In the genomic region with DNA sequence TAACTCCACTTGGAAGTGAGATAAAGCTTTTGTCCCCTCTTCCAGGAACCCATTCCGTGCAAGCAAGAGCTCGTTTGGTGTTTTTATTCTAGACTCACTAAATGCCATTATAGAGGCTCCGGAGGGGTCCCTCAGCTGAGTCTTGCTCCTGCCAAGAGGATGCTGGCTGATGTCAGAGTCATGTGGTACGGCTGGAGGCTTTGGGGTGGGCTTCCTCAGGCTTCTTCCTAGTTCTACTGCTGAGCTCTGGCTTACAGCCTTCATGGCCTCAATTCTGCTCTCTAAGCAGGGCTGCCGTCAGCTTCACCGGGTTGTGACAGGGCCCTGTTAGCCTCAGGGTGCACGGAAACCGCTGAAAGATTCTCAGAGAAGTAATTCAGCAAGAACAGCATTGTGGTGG, we compare ENCODE assay signal across 14 mouse cellular contexts.
A peak's percentile ranks its signal among the peaks of the same experiment; 100 is the strongest.
DNase-seq lines count a peak whose midpoint lies in the region; ATAC-seq lines count a peak whose summit lies in the region.
"Had no signal": no experiment of that assay in that cellular context is flagged by ENCODE, and none has a peak within 500 bp of the region (broad histone marks: within the 10 kb centered on the region; RNA-seq: fewer than 3 reads in every experiment).

No protein-coding gene starts in this region.

- no peak for ATAC-seq in heart, embryonic 11.5 days (replicated peaks; ENCODE audit: insufficient number of reproducible peaks, low FRiP score, low TSS enrichment)
- peak; percentile 86 for ATAC-seq in hindbrain, embryonic 16.5 days
- ATAC-seq in liver, embryonic 12.5 days: no peak
- ATAC-seq: CD4-positive, CD25-positive, alpha-beta regulatory T cell, adult 4 months; inflammation-experienced regulatory T-cells, adult 6 months had no signal

- no peaks in the 10 kb centered on the region for H3K36me3 ChIP-seq in heart, embryonic 11.5 days (ENCODE audit: control insufficient read depth, insufficient read depth, low read length)
- no peaks in the 10 kb centered on the region for H3K36me3 ChIP-seq in hindbrain, embryonic 16.5 days (ENCODE audit: control insufficient read depth, insufficient read depth, low read length)
- no peaks in the 10 kb centered on the region for H3K36me3 ChIP-seq in liver, embryonic 12.5 days
- H3K36me3 ChIP-seq: heart, embryonic 15.5 days; limb, embryonic 10.5 days; liver, embryonic 15.5 days had no signal

- no peak overlapping the region for H3K9ac ChIP-seq in heart, embryonic 11.5 days (ENCODE audit: low read depth, low read length)
- H3K9ac ChIP-seq in hindbrain, embryonic 16.5 days (ENCODE audit: low read depth, low read length): no peak overlapping the region
- no peak overlapping the region for H3K9ac ChIP-seq in liver, embryonic 12.5 days
- H3K9ac ChIP-seq: heart, embryonic 15.5 days; liver, embryonic 15.5 days had no signal

- peak; percentile 72 for DNase-seq in heart, adult 11 months
- DNase-seq in right cerebral cortex, postnatal 4 days: peak; percentile 24
- no peak for DNase-seq in right cerebral cortex, postnatal 14 days
- no peak for DNase-seq in kidney, postnatal 36 days
- DNase-seq: thymus, postnatal 25 days had no signal

- no peak overlapping the region for H3K4me3 ChIP-seq in heart, embryonic 11.5 days (ENCODE audit: low read depth, low read length)
- no peak overlapping the region for H3K4me3 ChIP-seq in hindbrain, embryonic 16.5 days (ENCODE audit: low read length)
- H3K4me3 ChIP-seq in liver, embryonic 12.5 days: no peak overlapping the region
- H3K4me3 ChIP-seq: heart, embryonic 15.5 days; limb, embryonic 10.5 days; liver, embryonic 15.5 days had no signal

- no peaks in the 10 kb centered on the region for H3K9me3 ChIP-seq in heart, embryonic 11.5 days (replicated peaks; ENCODE audit: control insufficient read depth, low read length)
- H3K9me3 ChIP-seq in hindbrain, embryonic 16.5 days (ENCODE audit: control insufficient read depth, low read length): no peaks in the 10 kb centered on the region
- H3K9me3 ChIP-seq in liver, embryonic 12.5 days (replicated peaks): no peaks in the 10 kb centered on the region
- H3K9me3 ChIP-seq: heart, embryonic 15.5 days; limb, embryonic 10.5 days; liver, embryonic 15.5 days had no signal

- no peaks in the 10 kb centered on the region for H3K27me3 ChIP-seq in heart, embryonic 11.5 days (ENCODE audit: control insufficient read depth, insufficient read depth, low read length)
- no peaks in the 10 kb centered on the region for H3K27me3 ChIP-seq in hindbrain, embryonic 16.5 days (replicated peaks; ENCODE audit: control insufficient read depth, insufficient read depth, low read length)
- no peaks in the 10 kb centered on the region for H3K27me3 ChIP-seq in liver, embryonic 12.5 days (replicated peaks)
- H3K27me3 ChIP-seq: heart, embryonic 15.5 days; liver, embryonic 15.5 days had no signal

- no peak overlapping the region for H3K4me2 ChIP-seq in heart, embryonic 11.5 days
- H3K4me2 ChIP-seq in hindbrain, embryonic 16.5 days (ENCODE audit: low read length): no peak overlapping the region
- H3K4me2 ChIP-seq in liver, embryonic 12.5 days: no peak overlapping the region
- H3K4me2 ChIP-seq: heart, embryonic 15.5 days; liver, embryonic 15.5 days had no signal

- 65% methylated on average over 8 of the region's 8 CpGs for WGBS in heart, embryonic 11.5 days (ENCODE audit: insufficient replicate concordance)
- WGBS in hindbrain, embryonic 16.5 days: 36% methylated on average over 8 of the region's 8 CpGs
- WGBS in liver, embryonic 12.5 days (ENCODE audit: insufficient replicate concordance): 62% methylated on average over 8 of the region's 8 CpGs

- no peaks in the 10 kb centered on the region for H3K4me1 ChIP-seq in heart, embryonic 11.5 days (ENCODE audit: control insufficient read depth, insufficient read depth, low read length)
- H3K4me1 ChIP-seq in hindbrain, embryonic 16.5 days (ENCODE audit: control insufficient read depth, insufficient read depth, low read depth, low read length): peaks cover 5% of the 10 kb centered on the region
- no peaks in the 10 kb centered on the region for H3K4me1 ChIP-seq in liver, embryonic 12.5 days
- H3K4me1 ChIP-seq: limb, embryonic 10.5 days; liver, embryonic 15.5 days had no signal

- H3K27ac ChIP-seq in heart, embryonic 11.5 days (ENCODE audit: low read depth, low read length): no peak overlapping the region
- peak overlapping the region; percentile 36 for H3K27ac ChIP-seq in hindbrain, embryonic 16.5 days (ENCODE audit: low read depth, low read length)
- H3K27ac ChIP-seq in liver, embryonic 12.5 days: no peak overlapping the region
- H3K27ac ChIP-seq: heart, embryonic 15.5 days; kidney, postnatal 0 days; limb, embryonic 10.5 days; liver, embryonic 15.5 days had no signal

Comparison
In these comparisons a context has a peak if more than half of its experiments do, and no peak if none do; other contexts are left out.
1. DNase-seq: peak in heart, adult 11 months (single experiment) and right cerebral cortex, postnatal 4 days (single experiment); none in right cerebral cortex, postnatal 14 days (single experiment) and kidney, postnatal 36 days (0 of 2).